Mouse (Mus musculus): Measurements from ENCODE around the gene Ptprq. TPM values are rescaled to one million over a fixed set of nuclear protein-coding genes. Genes with fewer than 3 reads are reported as not detected.

Gene Ptprq
- polyA plus RNA-seq, 1 experiment from 2014 or later = not detected

GRCm38 (mm10) chr10:107492867-107493579 is 226.8 kb downstream of the Ptprq start:
- H3K79me2 ChIP-seq (ENCODE audit: inconsistent target) = no peaks in the 10 kb centered on the region
- H3K27ac ChIP-seq = no peak overlapping the region
- H3K36me3 ChIP-seq (ENCODE audit: inconsistent target) = no peaks in the 10 kb centered on the region
- no peak overlapping the region for H3K4me3 ChIP-seq (ENCODE audit: inconsistent target)
- WGBS (ENCODE audit: missing documents) = 29% methylated on average over 17 of the region's 18 CpGs

GRCm38 (mm10) chr10:107488654-107489315 is 231.1 kb downstream of the Ptprq start:
- Histone ChIP-seq H3K79me2 (ENCODE audit: inconsistent target) (no peaks in the 10 kb centered on the region), H3K4me3 (ENCODE audit: inconsistent target) (no peak overlapping the region), H3K27ac (no peak overlapping the region), H3K36me3 (ENCODE audit: inconsistent target) (no peaks in the 10 kb centered on the region)
- WGBS (ENCODE audit: missing documents) = 6% methylated on average over 12 of the region's 12 CpGs

DNA sequence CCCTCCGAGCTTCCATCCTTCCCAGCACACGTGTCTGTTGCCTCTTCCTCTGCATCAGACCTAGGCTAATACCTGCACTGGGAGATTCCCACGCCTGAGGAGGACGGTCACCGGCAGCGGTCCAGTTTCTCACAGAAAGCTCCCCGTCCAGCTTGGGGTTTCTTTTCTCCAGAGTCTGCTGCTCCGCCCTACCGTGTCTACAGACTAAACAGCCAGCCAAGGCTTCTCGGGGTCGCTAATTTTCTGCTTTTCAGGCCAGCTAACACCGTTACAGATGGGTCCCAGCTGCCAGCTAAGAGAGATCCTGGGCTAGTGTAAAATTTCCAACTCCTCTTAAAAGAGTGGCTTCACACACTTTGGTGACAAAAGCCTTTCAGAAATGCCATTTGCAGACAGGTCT is 233.1 kb downstream of the Ptprq start:
- Histone ChIP-seq H3K4me3 (ENCODE audit: inconsistent target) (no peak overlapping the region), H3K36me3 (ENCODE audit: inconsistent target) (no peaks in the 10 kb centered on the region), H3K27ac (no peak overlapping the region), H3K79me2 (ENCODE audit: inconsistent target) (no peaks in the 10 kb centered on the region)
- 64% methylated on average over 12 of the region's 12 CpGs for WGBS (ENCODE audit: missing documents)

GRCm38 (mm10) chr10:107485870-107486269 is 234.0 kb downstream of the Ptprq start, which contains the start of gene Myf5:
Gene Myf5, minus strand, starts transcription at chr10:107486134.
- no peak within 1 kb of the TSS for H3K4me3 ChIP-seq (ENCODE audit: inconsistent target)
- H3K79me2 ChIP-seq (ENCODE audit: inconsistent target) = no peaks in the 10 kb centered on the region
- WGBS (ENCODE audit: missing documents) = 83% methylated on average over 8 of the region's 8 CpGs
- H3K27ac ChIP-seq = no peak within 1 kb of the TSS
- no peaks in the 10 kb centered on the region for H3K36me3 ChIP-seq (ENCODE audit: inconsistent target)

DNA sequence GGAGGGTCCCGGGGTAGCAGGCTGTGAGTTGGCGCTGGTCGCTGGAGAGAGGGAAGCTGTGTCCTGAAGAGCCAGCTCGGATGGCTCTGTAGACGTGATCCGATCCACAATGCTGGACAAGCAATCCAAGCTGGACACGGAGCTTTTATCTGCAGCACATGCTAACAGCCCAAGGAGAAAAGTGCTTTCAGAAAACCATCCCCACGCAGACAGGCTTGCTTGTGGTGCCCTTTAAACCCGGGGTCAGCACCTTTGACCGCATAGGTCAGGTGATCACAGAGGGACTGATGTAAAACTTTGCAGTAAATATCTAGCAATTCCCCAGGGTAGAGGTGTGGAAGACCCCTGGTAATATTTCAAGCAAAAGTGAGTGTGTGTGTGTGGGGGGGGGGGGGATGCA is 235.8 kb downstream of the Ptprq start:
- 92% methylated on average over 10 of the region's 10 CpGs for WGBS (ENCODE audit: missing documents)
- Histone ChIP-seq H3K4me3 (ENCODE audit: inconsistent target) (no peak overlapping the region), H3K36me3 (ENCODE audit: inconsistent target) (no peaks in the 10 kb centered on the region), H3K27ac (no peak overlapping the region), H3K79me2 (ENCODE audit: inconsistent target) (no peaks in the 10 kb centered on the region)

DNA sequence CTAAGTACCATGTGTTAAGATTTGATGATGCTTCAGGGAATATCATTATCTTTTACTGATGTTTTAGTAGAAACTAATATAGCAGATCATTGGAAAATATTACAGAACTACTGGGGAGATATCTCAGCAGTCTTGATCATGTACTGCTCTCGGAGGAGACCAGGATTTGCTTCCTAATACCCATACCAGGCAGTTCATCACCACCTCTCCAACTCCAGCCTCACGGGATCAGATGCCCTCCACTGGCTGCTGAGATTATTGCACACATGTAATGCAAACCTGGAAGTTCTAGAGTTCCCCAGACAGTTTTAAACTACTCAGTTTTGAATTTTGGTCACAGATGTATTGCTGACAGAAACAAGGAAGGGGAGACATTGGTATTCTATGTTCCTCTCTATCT is 246.4 kb downstream of the Ptprq start:
- 58% methylated on average over 2 of the region's 2 CpGs for WGBS (ENCODE audit: missing documents)
- H3K36me3 ChIP-seq (ENCODE audit: inconsistent target) = no peaks in the 10 kb centered on the region
- H3K4me3 ChIP-seq (ENCODE audit: inconsistent target) = no peak overlapping the region
- H3K27ac ChIP-seq = no peak overlapping the region
- H3K79me2 ChIP-seq (ENCODE audit: inconsistent target) = no peaks in the 10 kb centered on the region

DNA sequence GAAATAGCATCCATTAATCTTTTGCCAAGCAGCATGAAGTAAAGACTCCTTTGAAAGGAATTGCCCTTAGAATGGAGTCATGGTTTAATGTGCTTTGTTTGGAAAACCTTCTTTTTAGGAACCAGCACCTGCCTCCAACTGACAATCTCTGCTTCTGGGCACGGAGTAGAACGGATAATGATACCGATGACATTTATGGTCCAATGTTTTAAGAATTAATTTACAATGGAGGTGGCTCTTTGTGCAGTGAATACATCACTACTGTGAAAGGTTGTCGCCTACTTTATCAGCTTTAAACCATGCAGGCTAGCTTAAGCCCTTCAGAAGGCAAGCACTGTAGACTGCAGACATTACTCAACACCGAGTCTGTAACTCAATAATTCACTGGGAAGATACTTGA is 248.1 kb downstream of the Ptprq start:
- Histone ChIP-seq H3K27ac (no peak overlapping the region), H3K36me3 (ENCODE audit: inconsistent target) (no peaks in the 10 kb centered on the region), H3K4me3 (ENCODE audit: inconsistent target) (no peak overlapping the region), H3K79me2 (ENCODE audit: inconsistent target) (no peaks in the 10 kb centered on the region)
- 88% methylated on average over 5 of the region's 5 CpGs for WGBS (ENCODE audit: missing documents)

DNA sequence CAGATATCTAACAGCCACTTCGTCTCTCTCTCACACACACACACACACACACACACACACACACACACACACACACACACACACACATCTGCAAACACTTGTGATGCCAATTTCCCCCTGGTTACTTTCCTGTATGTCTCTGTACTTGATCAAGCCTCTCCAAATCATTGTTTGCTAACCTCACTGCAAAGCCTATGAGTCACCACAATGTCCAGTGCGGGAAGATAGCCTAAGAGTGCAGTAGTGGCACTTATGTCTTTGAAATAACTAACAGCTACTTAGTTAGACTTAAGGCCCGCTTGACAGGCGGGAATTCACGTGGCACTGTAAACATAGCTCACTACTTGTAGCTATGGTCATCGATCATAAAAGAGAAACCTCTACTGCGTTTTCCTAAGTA is 252.0 kb downstream of the Ptprq start:
- Histone ChIP-seq H3K79me2 (ENCODE audit: inconsistent target) (no peaks in the 10 kb centered on the region), H3K4me3 (ENCODE audit: inconsistent target) (no peak overlapping the region), H3K36me3 (ENCODE audit: inconsistent target) (no peaks in the 10 kb centered on the region), H3K27ac (no peak overlapping the region)
- 90% methylated on average over 7 of the region's 7 CpGs for WGBS (ENCODE audit: missing documents)

Other genes with a start within 250 kb of the Ptprq start
- gene Myf5, start 233.9 kb downstream of the Ptprq start, polyA plus RNA-seq (2018) = not detected in 3 replicates
- gene Myf6, start 225.3 kb downstream of the Ptprq start, polyA plus RNA-seq (2018) = not detected in 3 replicates
- not detected in 3 replicates for gene Otogl, start 192.1 kb upstream of the Ptprq start, polyA plus RNA-seq (2018)

Measured in macrophage (primary cell).